Mouse (Mus musculus): Measurements from ENCODE around the gene Exoc3l4. TPM values are rescaled to one million over a fixed set of nuclear protein-coding genes. Genes with fewer than 3 reads are reported as not detected.

The Exoc3l4 gene
- polyA plus RNA-seq, 1 experiment from 2014 or later: 3.3 TPM

- no peak overlapping the region for H3K4me2 ChIP-seq (replicated peaks)
- no peak overlapping the region for H3K9ac ChIP-seq
- H3K36me3 ChIP-seq: no peaks in the 10 kb centered on the region
- no peaks in the 10 kb centered on the region for H3K9me3 ChIP-seq
- H3K4me1 ChIP-seq: peaks cover 21% of the 10 kb centered on the region
- 63% methylated on average over 3 of the region's 3 CpGs for WGBS
- peaks cover 67% of the 10 kb centered on the region for H3K27me3 ChIP-seq (replicated peaks)
- H3K27ac ChIP-seq: no peak overlapping the region
- H3K4me3 ChIP-seq: no peak overlapping the region
- ATAC-seq (ENCODE audit: low FRiP score, low read depth): no peak
Observed at GRCm38 (mm10) chr12:111441523-111441922, 24.7 kb downstream of the Exoc3l4 start.

- no peaks in the 10 kb centered on the region for H3K9me3 ChIP-seq
- peak; percentile 78 for ATAC-seq (ENCODE audit: low FRiP score, low read depth)
- peak within 1 kb of the TSS; percentile 72 for H3K4me2 ChIP-seq (replicated peaks)
- H3K36me3 ChIP-seq: no peaks in the 10 kb centered on the region
- H3K9ac ChIP-seq: peak within 1 kb of the TSS; percentile 33; the same call in 1 of the 2 replicates
- H3K4me3 ChIP-seq: peak within 1 kb of the TSS; percentile 34
- no peak within 1 kb of the TSS for H3K27ac ChIP-seq
- peaks cover 21% of the 10 kb centered on the region for H3K4me1 ChIP-seq
- WGBS: under 1% methylated on average over 48 of the region's 48 CpGs
- H3K27me3 ChIP-seq (replicated peaks): peaks cover 77% of the 10 kb centered on the region
Observed at GRCm38 (mm10) chr12:111442309-111443010, 25.6 kb downstream of the Exoc3l4 start, which contains the start of gene Tnfaip2. TSS of gene Tnfaip2 (plus strand) at chr12:111442469.

GRCm38 (mm10) chr12:111443011-111443870, 26.4 kb downstream of the Exoc3l4 start:
- Histone ChIP-seq H3K4me3 (0 out of 2 replicates have a peak overlapping the region, but pooled peaks have one; percentile 34), H3K4me1 (peaks cover 21% of the 10 kb centered on the region), H3K27ac (no peak overlapping the region), H3K9ac (0 out of 2 replicates have a peak overlapping the region, but pooled peaks have one; percentile 33), H3K9me3 (no peaks in the 10 kb centered on the region), H3K27me3 (replicated peaks) (peaks cover 84% of the 10 kb centered on the region), H3K36me3 (no peaks in the 10 kb centered on the region), H3K4me2 (replicated peaks) (peak overlapping the region; percentile 72)
- 6% methylated on average over 15 of the region's 15 CpGs for WGBS
- no peak for ATAC-seq (ENCODE audit: low FRiP score, low read depth)

- WGBS: 21% methylated on average over 10 of the region's 10 CpGs
- H3K9me3 ChIP-seq: no peaks in the 10 kb centered on the region
- no peak overlapping the region for H3K4me3 ChIP-seq
- H3K27ac ChIP-seq: no peak overlapping the region
- no peak overlapping the region for H3K9ac ChIP-seq
- H3K4me2 ChIP-seq (replicated peaks): no peak overlapping the region
- no peaks in the 10 kb centered on the region for H3K36me3 ChIP-seq
- no peak for ATAC-seq (ENCODE audit: low FRiP score, low read depth)
- H3K27me3 ChIP-seq (replicated peaks): peaks cover 90% of the 10 kb centered on the region
- peaks cover 21% of the 10 kb centered on the region for H3K4me1 ChIP-seq
Observed at GRCm38 (mm10) chr12:111443921-111444831, 27.4 kb downstream of the Exoc3l4 start.

- no peak overlapping the region for H3K9ac ChIP-seq
- H3K9me3 ChIP-seq: no peaks in the 10 kb centered on the region
- WGBS: 3% methylated on average over 45 of the region's 52 CpGs
Observed at GRCm38 (mm10) chr12:111445161-111445889, 28.5 kb downstream of the Exoc3l4 start.

GRCm38 (mm10) chr12:111445890-111446613, 29.2 kb downstream of the Exoc3l4 start:
- Histone ChIP-seq H3K4me1 (peaks cover 21% of the 10 kb centered on the region), H3K27me3 (replicated peaks) (peaks cover 100% of the 10 kb centered on the region), H3K9ac (no peak overlapping the region), H3K9me3 (no peaks in the 10 kb centered on the region), H3K27ac (no peak overlapping the region), H3K4me2 (replicated peaks) (peak overlapping the region; percentile 46), H3K4me3 (peak overlapping the region; percentile 15; the same call in 1 of the 2 replicates), H3K36me3 (no peaks in the 10 kb centered on the region)
- ATAC-seq (ENCODE audit: low FRiP score, low read depth): no peak
- WGBS: 5% methylated on average over 27 of the region's 27 CpGs

More at GRCm38 (mm10) chr12:111445161-111445889, 28.5 kb downstream of the Exoc3l4 start:
- Histone ChIP-seq H3K27ac (no peak overlapping the region), H3K4me3 (peak overlapping the region; percentile 15; the same call in 1 of the 2 replicates), H3K36me3 (no peaks in the 10 kb centered on the region), H3K4me1 (peaks cover 21% of the 10 kb centered on the region), H3K27me3 (replicated peaks) (peaks cover 95% of the 10 kb centered on the region), H3K4me2 (replicated peaks) (peak overlapping the region; percentile 46)
- ATAC-seq (ENCODE audit: low FRiP score, low read depth): no peak

- Histone ChIP-seq H3K27ac (no peak overlapping the region), H3K27me3 (replicated peaks) (peaks cover 100% of the 10 kb centered on the region), H3K4me1 (peaks cover 20% of the 10 kb centered on the region), H3K4me2 (replicated peaks) (no peak overlapping the region), H3K9ac (no peak overlapping the region), H3K36me3 (no peaks in the 10 kb centered on the region), H3K4me3 (no peak overlapping the region), H3K9me3 (no peaks in the 10 kb centered on the region)
- WGBS: 13% methylated on average over 5 of the region's 5 CpGs
- no peak for ATAC-seq (ENCODE audit: low FRiP score, low read depth)
Observed at GRCm38 (mm10) chr12:111446745-111447144, 29.9 kb downstream of the Exoc3l4 start.

GRCm38 (mm10) chr12:111447350-111447749, 30.5 kb downstream of the Exoc3l4 start:
- H3K4me2 ChIP-seq (replicated peaks): no peak overlapping the region
- peaks cover 14% of the 10 kb centered on the region for H3K4me1 ChIP-seq
- peaks cover 97% of the 10 kb centered on the region for H3K27me3 ChIP-seq (replicated peaks)
- ATAC-seq (ENCODE audit: low FRiP score, low read depth): no peak
- 8% methylated on average over 9 of the region's 9 CpGs for WGBS
- no peak overlapping the region for H3K9ac ChIP-seq
- H3K27ac ChIP-seq: no peak overlapping the region
- H3K36me3 ChIP-seq: no peaks in the 10 kb centered on the region
- H3K9me3 ChIP-seq: no peaks in the 10 kb centered on the region
- no peak overlapping the region for H3K4me3 ChIP-seq

- peaks cover 6% of the 10 kb centered on the region for H3K4me1 ChIP-seq
- no peak overlapping the region for H3K4me3 ChIP-seq
- H3K36me3 ChIP-seq: no peaks in the 10 kb centered on the region
- WGBS: 15% methylated on average over 22 of the region's 22 CpGs
- H3K9ac ChIP-seq: no peak overlapping the region
- H3K27ac ChIP-seq: no peak overlapping the region
- H3K27me3 ChIP-seq (replicated peaks): peaks cover 94% of the 10 kb centered on the region
- ATAC-seq (ENCODE audit: low FRiP score, low read depth): no peak
- H3K9me3 ChIP-seq: no peaks in the 10 kb centered on the region
- H3K4me2 ChIP-seq (replicated peaks): no peak overlapping the region
Observed at GRCm38 (mm10) chr12:111447898-111448760, 31.3 kb downstream of the Exoc3l4 start.
